Mouse (Mus musculus) spleen, embryonic (tissue): ENCODE results near the gene Filip1l.
"Not testable (repeated sequence)": the region's sequence is repeated elsewhere in the genome, so short reads cannot be mapped to it uniquely, and the experiment has no call there.

ENCODE experiments used
- CTCF ChIA-PET: fragments of 350-600 bp; sonication (Branson Sonifier 250); formaldehyde crosslinking; loops from one replicate; lab custom pipeline; 2022; lab: Charles Lee

The Filip1l gene

DNA sequence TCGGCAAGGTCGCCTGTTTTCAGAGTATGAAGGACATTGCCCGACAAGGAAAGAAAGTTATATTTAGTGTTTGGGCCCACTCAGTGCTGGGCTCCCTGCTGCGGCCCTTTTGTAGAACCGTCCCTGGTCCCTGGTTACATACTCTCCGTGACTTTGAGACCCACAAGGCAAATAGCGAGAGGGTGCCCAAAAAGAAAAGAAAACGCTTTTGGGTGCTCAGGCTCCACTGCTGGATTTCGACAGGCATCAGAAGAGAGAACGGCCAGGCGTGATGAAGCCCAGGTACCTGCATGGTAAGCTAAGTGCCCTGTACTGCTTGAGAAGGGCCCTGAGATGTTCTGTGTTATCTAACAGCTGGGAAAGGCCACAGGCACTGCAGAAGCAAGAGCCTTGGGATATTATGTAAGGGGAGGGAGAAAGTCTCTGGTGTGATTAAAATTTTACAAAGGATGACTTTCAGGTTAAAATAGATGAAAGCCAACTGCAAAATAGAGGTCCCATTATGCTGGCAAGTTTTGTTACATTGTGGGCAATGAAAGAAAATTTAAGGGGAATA lies 351 bp downstream of the Filip1l start:
- CTCF ChIA-PET, result no interaction called here

DNA sequence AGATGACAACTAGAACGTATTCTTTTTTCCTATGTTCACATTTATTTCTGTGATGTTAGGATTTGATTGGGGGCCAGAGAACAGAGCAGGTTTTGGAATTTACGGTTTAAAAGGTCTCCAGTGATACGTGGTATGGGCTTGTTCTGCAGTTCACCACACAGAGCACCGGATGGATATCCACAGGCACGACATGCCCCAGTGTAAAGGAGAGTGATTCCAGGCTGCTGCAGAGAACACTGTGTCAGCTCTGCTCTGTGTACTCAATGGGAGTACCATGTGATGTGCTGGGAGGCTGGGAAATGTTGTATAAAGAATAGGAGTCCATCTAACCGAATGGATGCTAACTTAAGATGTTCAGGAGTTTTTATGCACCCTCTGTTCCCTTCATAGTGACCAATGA lies 1.0 kb downstream of the Filip1l start:
- CTCF ChIA-PET, result no interaction called here

DNA sequence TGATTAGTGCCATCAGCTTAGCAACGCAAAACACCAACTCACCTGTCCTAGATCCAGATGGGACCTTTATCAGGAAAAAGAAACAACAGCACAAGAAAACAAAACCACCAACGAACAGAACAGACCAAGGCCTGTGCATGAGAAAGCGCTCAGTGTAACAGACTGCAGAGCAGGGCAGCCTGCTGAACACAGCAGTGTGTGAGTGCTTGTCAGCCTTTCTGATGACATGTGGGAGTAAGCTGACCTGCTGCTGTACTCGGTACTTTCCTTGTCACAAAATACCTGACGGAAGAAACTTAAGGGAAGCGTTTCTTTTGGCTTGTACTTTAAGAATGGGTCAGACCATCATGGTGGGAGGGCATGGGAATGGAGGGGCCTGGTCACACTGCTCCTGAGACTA lies 3.6 kb downstream of the Filip1l start:
- CTCF ChIA-PET, result no interaction called here

DNA sequence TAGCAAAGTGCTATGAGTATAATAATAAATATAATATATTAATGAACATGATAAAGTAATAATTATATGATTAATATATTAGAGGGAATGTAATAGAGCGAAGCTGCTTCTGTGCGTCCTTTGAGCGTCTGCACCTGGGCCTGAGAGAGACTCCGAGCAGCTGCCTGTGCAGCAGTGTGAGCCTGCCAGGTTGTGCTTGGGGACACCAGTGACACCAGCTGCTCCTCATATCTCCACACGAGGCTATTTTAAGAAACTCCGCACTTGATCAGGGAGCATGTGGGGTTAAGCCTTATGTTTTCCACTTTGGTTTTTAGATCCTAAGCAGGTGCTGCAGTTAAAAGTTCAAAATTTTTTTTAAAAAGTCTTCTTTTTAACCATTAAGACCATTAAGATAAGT lies 4.1 kb downstream of the Filip1l start:
- CTCF ChIA-PET, result no interaction called here

DNA sequence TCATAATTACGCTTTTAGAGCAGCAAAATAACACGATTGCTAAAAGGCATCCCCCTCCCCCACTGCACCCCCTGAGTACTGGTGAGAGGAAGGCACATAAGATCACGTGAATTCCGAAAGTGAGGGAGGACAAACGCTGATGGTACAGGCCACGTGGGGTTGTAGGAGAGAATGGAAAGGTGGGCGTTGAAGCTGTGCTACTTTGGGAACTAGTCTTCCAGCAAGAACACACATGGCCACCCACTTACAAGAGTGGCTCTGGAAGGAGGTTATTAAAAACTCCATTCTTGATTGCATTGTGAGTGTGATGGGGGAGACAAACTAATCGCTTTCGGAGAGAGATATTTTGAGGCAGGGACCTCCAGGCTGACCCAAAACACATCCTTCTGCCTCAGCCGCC lies 6.4 kb downstream of the Filip1l start:
- CTCF ChIA-PET, result no interaction called here

DNA sequence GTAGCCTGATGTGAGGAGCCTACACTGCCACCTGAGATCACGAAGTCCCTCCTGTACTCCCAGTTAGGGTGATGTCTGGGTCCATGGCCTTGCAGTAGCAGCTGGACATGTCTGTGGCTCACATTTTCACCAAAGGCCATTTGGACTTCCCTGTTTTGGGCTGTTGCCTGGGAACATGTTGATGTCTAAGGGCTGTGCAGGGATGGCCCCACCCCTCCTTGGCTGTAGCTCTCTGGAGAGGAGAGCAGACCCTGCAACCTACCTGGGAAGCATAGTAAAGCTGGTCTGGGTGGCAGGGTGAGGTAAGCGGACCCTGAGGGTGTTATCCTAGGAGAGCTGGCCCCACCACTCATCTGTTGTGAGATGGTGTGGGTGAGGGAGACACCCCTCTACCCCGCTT lies 7.9 kb downstream of the Filip1l start:
- CTCF ChIA-PET, result no interaction called here

DNA sequence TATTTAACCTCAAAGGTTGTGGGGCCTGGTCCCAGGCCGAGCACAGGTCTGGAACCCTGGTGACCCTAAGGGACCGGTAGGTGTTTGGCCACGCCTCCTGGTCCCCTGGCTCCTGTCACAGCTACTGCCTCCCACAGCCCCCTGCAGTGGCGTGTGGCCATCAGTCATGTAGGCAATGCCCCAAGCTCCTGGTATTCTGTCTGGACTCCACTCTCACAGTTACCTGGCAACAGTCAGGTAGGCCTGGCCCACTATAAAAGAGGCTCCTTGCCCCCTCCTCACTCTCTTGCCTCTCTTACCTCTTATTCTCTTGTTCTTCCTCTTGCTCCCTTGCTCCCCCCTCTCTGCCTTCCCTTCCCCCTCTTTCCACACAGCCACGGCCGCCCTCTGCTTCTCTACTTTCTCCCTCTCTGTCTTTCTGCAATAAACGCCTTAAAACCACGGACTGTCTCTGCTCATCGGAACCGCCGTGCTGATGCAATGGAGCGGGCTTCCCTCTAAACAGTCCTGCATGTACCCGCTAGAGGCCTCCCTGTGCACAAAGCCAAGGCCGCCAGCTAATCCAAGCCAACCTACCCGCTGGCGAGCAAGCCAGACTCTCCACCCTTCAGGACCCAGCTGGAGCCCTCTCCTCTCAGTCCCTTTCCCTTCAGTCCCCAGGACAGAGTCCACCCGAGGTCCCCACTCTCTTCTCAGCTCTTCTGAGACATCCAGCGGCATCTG lies 9.9 kb downstream of the Filip1l start:
- CTCF ChIA-PET, result no interaction called here

DNA sequence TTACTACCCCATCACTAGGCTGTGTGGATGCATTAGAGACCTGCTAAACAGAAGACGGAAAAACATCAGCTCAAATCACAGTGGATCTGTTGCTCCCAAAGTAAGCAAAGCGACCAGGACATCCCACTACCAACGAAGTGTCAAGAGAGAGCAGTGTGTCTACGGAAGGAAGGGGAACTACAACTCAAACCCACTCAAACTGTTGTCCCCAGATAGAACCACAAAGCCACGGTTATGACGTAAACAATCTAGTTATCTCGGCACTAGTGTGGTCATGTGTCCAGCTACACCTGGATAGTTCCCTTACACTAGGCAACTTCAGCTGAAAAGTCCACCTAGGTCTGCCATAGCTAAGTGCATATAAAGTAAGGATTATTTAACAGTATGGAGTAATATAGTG lies 11.6 kb downstream of the Filip1l start:
- CTCF ChIA-PET, result interaction anchor here (0.6 kb wide), 2 partner anchors 105 to 148 kb away, joined by 3 to 4 read pairs; no protein-coding TSS in a partner anchor

DNA sequence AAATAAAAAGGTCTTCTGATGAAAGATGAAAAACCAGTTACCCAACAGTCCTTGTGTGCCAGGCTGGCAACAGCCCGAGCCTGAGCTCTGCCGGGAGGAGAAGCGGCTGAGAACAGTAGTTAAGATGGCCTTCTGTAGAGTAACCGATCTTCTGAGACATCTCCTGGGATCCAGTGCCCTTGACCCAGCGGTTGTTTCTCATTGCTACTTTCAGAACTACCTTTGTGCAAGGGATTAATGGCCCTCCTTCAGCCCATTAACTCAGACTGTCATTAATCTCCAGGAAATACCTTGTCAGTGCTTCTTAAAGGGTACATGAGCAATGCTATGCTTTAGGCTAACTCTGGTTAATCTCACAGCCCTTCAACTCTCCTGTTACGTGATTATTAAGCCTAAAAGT lies 13.2 kb downstream of the Filip1l start:
- CTCF ChIA-PET, result no interaction called here

DNA sequence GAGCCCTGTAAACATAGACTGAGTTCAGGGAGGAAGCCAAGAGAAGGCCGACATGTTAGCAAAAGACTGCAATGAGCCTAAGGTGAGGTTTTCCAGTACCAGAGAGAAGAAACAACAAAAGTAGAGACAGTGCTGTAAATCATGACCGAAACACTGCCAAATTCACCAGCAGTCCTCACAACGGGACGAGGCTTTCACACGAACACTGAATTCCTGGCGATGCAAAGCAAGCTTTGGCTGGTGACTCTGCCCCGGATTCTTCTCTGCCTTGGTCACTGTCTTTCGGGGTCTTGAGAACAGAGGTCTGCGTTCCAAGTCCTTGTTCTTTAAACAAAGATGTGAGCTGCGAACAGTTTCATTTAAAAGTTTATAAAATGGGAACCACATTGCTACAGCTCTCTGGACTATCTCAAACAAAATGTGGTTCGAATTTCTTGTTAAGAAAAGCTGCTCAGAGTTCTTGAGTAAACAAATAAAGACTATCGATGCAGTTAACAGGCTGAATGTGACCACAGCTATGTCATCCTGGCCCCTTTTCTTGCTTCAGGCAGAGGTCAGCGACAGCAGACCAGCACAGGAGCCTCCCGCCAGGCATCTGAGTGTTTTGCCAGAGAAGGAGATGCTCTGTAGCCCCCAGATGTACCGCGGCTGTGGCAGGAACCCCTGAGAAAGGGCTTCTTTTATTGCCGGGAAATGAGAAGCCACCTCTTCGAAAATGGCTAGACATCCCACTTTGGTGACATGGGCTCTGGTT lies 14.2 kb downstream of the Filip1l start:
- CTCF ChIA-PET, result no interaction called here

DNA sequence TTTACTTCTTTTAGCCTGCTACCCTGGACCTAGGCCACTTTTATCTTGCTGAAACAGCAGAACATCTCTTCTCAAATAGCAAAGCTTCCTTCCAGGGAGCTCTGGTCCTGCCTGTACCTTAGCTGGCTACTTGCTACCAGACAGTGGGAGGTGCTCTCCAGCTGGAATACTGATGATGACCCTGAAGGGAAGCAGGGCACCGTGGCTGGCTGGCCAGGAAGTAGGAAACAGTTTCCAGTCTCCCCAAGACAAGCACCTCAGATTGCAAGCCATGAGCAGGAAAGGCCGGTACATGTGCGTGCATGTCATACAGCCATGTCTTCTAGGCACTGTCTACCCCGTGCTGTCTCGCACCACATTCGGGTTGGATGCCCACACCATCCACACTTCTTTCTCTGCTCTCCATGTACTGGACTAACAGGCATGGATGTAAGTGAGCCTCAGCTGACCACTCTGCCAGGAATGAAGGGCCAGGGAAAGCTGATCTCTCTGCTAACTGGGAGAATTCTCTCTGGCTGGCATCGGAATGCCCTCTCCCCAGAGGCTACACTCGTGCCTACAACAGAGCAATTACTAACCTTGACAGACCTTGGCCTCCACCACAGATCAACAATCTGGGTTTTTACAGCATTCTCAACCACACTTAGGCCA lies 17.1 kb downstream of the Filip1l start:
- CTCF ChIA-PET, result no interaction called here

DNA sequence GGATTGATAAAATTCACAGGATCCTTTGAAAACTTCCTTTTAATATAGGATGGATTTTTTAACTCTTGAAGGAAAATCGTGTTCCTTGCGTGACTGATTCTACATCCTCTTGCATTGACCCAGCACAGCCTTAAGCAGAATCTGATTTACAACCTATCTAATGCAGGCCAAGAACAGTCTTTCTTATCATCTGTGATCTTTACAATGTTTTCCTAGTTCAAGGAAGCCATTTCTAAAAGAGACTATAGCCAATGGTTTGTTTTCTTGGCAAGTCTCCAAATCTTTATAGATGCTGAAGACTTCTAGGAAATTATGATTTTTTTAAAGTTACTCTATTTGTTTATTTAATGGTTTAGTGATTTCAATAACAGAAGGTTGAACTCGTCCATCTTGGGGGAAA lies 19.3 kb downstream of the Filip1l start:
- CTCF ChIA-PET, result no interaction called here

DNA sequence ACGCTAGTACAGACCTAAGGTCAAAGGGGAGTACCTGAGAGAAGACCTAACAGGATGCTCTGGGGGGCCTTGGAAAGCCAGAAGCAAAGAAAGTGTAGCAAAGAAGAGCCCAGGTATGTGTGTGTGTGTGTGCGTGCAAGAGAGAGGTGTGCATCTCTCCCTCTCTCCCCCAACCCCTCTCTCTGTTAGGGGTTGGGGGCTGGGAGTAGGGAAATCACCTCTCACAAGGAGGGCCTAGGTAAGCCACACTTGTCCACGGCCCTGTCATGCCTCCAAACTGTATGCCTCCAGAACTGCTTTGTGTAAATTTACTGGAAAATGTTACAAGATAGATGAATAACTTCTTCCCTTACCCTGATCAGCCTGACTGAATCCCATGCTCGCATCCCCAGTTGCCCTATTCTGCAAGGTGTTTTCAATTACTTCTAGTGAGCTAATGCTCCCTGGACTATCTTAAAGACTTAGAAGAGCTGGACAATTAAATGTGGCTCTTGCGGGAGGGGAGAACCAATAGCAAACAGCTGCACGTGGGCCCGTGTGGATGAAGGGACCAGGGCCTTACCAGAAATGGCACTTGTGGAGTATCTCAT lies 22.4 kb downstream of the Filip1l start:
- CTCF ChIA-PET, result no interaction called here

DNA sequence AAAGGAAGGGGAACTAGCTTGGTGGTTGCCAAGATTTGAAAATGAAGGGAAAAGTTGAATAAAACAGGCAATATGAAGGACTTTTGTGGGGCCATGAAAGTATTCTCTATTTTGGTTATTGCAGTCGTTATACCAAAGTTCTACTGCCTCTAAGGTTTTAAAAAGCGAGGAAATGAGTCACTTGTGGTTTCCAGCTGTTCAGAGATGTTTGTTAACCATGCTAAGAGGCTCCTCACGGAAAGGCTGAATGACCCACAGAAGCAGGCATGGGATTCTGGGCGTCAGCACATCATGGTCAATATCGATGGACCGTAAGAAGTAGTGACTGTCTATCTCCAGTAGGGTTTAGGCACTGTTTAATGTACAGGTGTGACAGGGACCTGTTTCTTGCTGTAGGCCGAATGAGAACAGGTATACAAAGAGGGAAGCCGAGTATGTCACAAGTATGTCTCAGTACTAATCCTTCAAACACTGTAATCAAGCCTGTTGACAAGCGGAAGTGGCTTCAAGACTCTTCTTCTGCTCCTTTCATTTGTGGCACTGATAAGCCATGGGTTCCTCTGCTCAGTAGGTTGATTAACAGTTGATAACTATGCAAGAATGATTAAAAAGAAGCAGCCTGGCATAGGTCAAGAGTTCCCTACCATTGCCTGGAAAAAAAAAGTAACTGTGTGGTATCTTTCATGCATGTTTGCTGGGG lies 25.9 kb downstream of the Filip1l start:
- CTCF ChIA-PET, result no interaction called here

DNA sequence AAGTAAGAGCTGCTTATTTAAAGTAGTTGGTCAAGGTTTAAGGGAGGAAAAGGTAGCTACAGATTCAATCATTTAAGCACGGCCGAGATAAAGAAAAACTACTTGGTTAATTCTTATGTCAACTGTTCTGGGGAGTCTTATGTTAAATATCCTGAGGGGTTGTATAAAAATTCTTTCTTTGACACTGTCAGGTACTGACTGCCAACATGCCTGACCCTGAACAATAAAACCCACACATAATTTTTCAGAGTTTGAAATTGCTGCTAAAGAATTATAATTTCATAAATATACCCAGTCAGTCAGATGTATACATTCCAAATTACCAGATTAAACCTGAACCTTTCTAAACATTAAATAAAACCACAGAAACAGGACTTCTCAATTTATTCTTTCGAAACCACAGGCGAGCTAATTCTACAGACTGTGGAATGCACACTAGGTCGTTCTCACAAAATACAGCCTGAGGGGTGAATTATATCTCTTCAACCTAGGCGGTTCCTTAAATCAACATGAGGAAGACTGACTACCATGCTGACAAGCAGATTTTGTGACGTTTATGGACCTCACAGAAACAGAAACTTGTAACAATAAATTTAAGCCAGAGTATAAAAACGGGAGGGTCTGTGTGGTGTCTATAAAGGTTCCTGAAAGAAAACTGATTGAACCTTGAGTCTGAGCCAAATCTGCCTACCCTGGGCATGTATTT lies 30.5 kb downstream of the Filip1l start:
- CTCF ChIA-PET, result no interaction called here

DNA sequence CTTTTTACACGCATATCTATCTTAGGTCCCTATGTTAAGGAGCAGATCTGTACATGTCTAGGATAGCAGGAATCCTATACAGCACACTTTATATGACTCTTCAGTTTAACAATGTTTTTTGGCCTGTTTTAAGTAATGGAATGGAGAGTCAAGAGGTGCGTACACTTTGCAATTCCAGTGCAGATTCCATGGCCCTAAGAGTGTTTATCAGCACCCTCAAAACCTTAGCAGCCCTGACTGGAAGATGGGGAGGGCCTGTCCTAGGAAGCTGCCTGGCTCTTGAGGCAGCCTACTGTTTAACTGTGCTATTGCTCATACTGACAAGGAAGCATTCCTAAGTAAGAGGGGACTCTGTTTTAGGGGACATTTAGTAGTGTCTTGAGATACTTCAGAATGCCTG lies 31.4 kb downstream of the Filip1l start:
- CTCF ChIA-PET, result no interaction called here

DNA sequence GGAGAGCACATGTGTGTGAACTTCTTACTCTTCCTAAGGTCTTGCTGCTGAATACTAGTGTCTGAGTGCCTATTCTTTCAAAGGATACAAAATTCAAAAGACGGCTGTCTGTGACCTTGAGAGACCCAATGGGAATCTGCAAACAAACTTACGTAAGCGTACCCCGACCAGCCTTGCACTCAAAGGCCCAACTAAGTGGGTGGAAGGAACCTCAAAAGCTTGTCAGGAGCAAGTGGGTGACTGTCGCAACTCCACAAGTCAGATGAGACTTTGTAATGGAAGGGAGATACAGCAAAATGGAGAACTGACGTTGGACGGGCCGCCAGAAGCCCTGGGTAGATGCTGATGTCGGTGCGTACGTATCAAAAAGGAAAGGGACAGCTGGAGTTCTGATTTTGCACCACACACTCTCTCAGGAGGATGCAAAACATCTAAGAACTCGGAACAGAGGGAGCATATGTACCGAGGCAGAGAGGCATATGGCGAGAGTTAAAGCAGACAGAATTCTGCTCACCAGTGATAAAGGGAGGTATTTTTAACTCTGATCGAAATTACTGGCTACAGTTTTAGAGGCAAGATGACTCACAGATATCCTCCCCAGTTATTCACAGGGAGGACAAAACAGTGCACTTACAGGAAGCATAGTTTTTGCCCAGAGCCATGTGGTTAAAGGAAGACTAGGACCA lies 36.8 kb downstream of the Filip1l start:
- CTCF ChIA-PET, result interaction anchor here (0.6 to 0.7 kb wide), 2 partner anchors 44 to 85 kb away, joined by 3 to 4 read pairs; no protein-coding TSS in a partner anchor

DNA sequence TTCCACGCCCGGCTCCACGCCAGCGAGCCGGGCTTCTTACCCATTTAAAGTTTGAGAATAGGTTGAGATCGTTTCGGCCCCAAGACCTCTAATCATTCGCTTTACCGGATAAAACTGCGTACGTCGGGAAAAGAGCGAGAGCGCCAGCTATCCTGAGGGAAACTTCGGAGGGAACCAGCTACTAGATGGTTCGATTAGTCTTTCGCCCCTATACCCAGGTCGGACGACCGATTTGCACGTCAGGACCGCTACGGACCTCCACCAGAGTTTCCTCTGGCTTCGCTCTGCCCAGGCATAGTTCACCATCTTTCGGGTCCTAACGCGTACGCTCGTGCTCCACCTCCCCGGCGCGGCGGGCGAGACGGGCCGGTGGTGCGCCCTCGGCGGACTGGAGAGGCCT lies 38.3 kb downstream of the Filip1l start:
- CTCF ChIA-PET, result not testable (repeated sequence)

DNA sequence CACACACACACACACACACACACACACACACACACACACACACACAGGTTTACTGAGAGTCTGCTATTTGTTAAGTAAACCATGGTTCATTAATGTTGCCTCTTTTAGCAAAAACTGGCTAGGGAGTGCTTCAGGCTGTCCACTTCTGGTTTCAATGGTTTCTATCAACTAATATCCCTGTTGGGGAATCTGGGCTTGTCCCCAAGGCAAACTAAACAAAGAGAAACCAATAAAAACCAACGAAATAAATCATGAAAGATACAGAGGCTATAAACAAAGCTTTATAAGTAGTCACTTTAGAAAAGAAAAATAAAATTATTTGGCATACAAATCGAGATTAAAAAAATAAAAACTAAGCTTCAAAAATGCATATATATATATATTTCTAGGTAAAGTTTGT lies 39.6 kb downstream of the Filip1l start:
- CTCF ChIA-PET, result interaction anchor here (0.7 kb wide), 1 partner anchor 60 kb away, joined by 11 read pairs; no protein-coding TSS in a partner anchor

DNA sequence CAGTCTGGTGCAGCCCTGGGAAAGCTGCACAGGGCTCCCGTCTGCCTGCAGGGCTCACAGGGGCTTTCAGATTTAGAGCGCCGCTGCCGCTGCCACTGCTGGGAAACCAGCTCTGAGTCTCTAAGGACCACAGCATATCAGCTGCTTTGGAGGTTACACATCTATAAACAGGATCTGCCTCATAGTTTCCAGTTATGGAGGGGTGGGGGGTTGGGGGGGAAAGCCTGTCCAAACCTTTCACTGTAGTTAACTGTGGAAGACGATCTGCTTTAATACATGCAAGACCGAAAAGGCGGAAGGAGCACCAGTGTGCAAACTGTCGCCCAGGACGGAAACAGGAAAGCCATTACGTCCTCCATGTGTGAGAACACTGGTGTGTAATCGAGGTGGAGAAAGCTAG lies 40.3 kb downstream of the Filip1l start:
- CTCF ChIA-PET, result no interaction called here
